Mouse (Mus musculus): Measurements from ENCODE around the gene AC129217.1.

GRCm38 (mm10) chr19:8870838-8871237, 41.3 kb downstream of the AC129217.1 start:
- no peak for TF ChIP-seq CTCF (conservative IDR thresholded peaks at IDR 0.05; ENCODE audit: low read length)
- TF ChIP-seq POU5F1 (IDR thresholded peaks at IDR 0.05; ENCODE audit: borderline replicate concordance, low read length) = no peak

All from E14TG2a.4 (cell line).